Mouse (Mus musculus): ENCODE measurements around the gene Ifit3b.

DNA sequence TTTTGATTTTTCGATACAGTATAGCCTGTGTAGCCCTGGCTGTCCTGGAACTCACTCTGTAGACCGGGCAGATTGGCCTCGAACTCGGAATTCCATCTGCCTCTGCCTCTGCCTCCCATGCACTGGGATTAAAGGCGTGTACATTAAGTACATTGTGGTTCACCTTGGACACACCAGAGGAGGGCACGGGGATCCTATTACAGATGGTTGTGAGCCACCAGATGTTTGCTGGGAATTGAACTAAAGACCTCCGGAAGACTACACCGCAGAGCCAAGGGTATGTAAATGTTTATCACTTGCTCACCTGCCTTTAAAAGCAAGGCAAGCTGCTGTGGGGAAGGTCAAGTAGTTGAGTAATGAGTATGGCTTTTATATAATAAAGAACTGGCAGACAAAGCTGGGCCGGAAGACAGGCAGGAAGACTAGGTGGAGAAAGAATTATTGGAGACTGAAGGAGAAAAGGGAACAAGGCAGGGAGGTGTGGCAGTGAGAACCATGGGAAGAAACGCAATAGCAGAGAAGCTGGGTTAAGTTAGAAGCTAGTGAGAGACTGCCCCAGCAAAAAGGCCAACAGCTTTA lies 47.5 kb downstream of the Ifit3b start:
- TF ChIP-seq CTCF (IDR thresholded peaks at IDR 0.05; ENCODE audit: borderline replicate concordance, insufficient read depth, low read length) (no peak), POLR2A (IDR thresholded peaks at IDR 0.05; ENCODE audit: low read depth, low read length) (no peak)
